ENCODE assay signal across 8 mouse cellular contexts in the genomic region with DNA sequence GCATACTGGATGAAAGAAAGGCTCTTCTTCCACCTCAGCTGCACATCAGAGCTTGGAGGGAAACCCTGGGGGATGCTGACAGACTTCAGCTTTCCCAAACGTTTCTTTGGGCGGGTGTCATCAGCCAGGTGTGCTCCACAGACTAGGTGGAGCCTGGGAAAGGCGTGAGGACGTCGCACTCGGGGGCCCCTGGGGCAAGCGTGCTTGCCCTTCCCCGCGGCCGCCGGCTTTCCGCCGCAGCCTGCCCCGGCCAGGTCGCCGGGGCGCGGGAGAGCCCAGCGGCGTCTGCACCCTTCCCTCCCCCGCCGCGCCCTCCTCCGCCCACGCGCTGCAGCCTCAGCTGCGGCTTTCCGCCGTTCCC. TPM values are rescaled to one million over a fixed set of nuclear protein-coding genes. Genes with fewer than 3 reads are reported as not detected.
DNase-seq lines count a peak whose midpoint lies in the region; ATAC-seq and TF ChIP-seq lines count a peak whose summit lies in the region.

No protein-coding gene starts in this region.

- H3K4me3 ChIP-seq in neural tube, embryonic 11.5 days (ENCODE audit: low read depth, low read length) = peak overlapping the region; percentile 57
- peak overlapping the region; percentile 66 for H3K4me3 ChIP-seq in embryonic facial prominence, embryonic 13.5 days
- H3K4me3 ChIP-seq in intestine, postnatal 0 days (ENCODE audit: low read depth, low read length) = peak overlapping the region; percentile 62
- H3K4me3 ChIP-seq in neural tube, embryonic 13.5 days = peak overlapping the region; percentile 55

- H3K4me2 ChIP-seq in neural tube, embryonic 11.5 days (ENCODE audit: low read depth) = peak overlapping the region; percentile 94
- H3K4me2 ChIP-seq in embryonic facial prominence, embryonic 13.5 days = peak overlapping the region; percentile 86
- peak overlapping the region; percentile 92 for H3K4me2 ChIP-seq in intestine, postnatal 0 days (replicated peaks; ENCODE audit: low read depth)
- H3K4me2 ChIP-seq in neural tube, embryonic 13.5 days = peak overlapping the region; percentile 89

- no peaks in the 10 kb centered on the region for H3K36me3 ChIP-seq in neural tube, embryonic 11.5 days (ENCODE audit: control insufficient read depth, insufficient read depth, low read length)
- H3K36me3 ChIP-seq in embryonic facial prominence, embryonic 13.5 days = no peaks in the 10 kb centered on the region
- no peaks in the 10 kb centered on the region for H3K36me3 ChIP-seq in intestine, postnatal 0 days (ENCODE audit: control insufficient read depth, insufficient read depth)
- H3K36me3 ChIP-seq in neural tube, embryonic 13.5 days = no peaks in the 10 kb centered on the region

- DNase-seq in neural tube, embryonic 11.5 days (ENCODE audit: low spot score) = no peak
- no peak for DNase-seq in neural tube, embryonic 10.5 days (ENCODE audit: extremely low spot score, low spot score)
- no peak for DNase-seq in cerebellum, postnatal 25 days
- DNase-seq in right cerebral cortex, postnatal 36 days (ENCODE audit: low spot score in 2 of 2) = no peak
- DNase-seq in urinary bladder, postnatal 14 days (ENCODE audit: low spot score) = no peak

- no peak; the same call in 1 of the 2 replicates for ATAC-seq in neural tube, embryonic 11.5 days (ENCODE audit: insufficient read depth, low FRiP score, low TSS enrichment)
- ATAC-seq in embryonic facial prominence, embryonic 13.5 days (ENCODE audit: insufficient number of reproducible peaks, insufficient read depth, low FRiP score, low TSS enrichment, low read depth) = no peak
- ATAC-seq in intestine, postnatal 0 days = peak; percentile 70
- ATAC-seq in neural tube, embryonic 13.5 days (ENCODE audit: low read depth) = peak; percentile 25; the same call in 1 of the 2 replicates

- H3K4me1 ChIP-seq in neural tube, embryonic 11.5 days (ENCODE audit: control insufficient read depth, insufficient read depth, low read length) = peaks cover 4% of the 10 kb centered on the region; the same call in 1 of the 2 replicates
- peaks cover 18% of the 10 kb centered on the region for H3K4me1 ChIP-seq in embryonic facial prominence, embryonic 13.5 days
- H3K4me1 ChIP-seq in intestine, postnatal 0 days (replicated peaks; ENCODE audit: control insufficient read depth, insufficient read depth, low read length) = no peaks in the 10 kb centered on the region; the same call in 1 of the 2 replicates
- peaks cover 14% of the 10 kb centered on the region for H3K4me1 ChIP-seq in neural tube, embryonic 13.5 days (replicated peaks)

- H3K9ac ChIP-seq in neural tube, embryonic 11.5 days (ENCODE audit: low read length) = peak overlapping the region; percentile 88
- H3K9ac ChIP-seq in embryonic facial prominence, embryonic 13.5 days = peak overlapping the region; percentile 91
- peak overlapping the region; percentile 75 for H3K9ac ChIP-seq in intestine, postnatal 0 days (ENCODE audit: low read depth, low read length)
- H3K9ac ChIP-seq in neural tube, embryonic 13.5 days = peak overlapping the region; percentile 77

- 0% methylated on average over 23 of the region's 29 CpGs for WGBS in neural tube, embryonic 11.5 days
- WGBS in embryonic facial prominence, embryonic 13.5 days = under 1% methylated on average over 22 of the region's 29 CpGs
- under 1% methylated on average over 24 of the region's 29 CpGs for WGBS in intestine, postnatal 0 days
- under 1% methylated on average over 23 of the region's 29 CpGs for WGBS in neural tube, embryonic 13.5 days

- no peak; the same call in 1 of the 2 replicates for TF ChIP-seq CTCF in intestine, postnatal 0 days (IDR thresholded peaks at IDR 0.05; ENCODE audit: low read depth)

- H3K9me3 ChIP-seq in neural tube, embryonic 11.5 days (ENCODE audit: control insufficient read depth, low read length) = no peaks in the 10 kb centered on the region
- no peaks in the 10 kb centered on the region for H3K9me3 ChIP-seq in embryonic facial prominence, embryonic 13.5 days
- H3K9me3 ChIP-seq in intestine, postnatal 0 days (ENCODE audit: control insufficient read depth) = no peaks in the 10 kb centered on the region
- H3K9me3 ChIP-seq in neural tube, embryonic 13.5 days = no peaks in the 10 kb centered on the region

- H3K27me3 ChIP-seq in neural tube, embryonic 11.5 days (ENCODE audit: control insufficient read depth, insufficient read depth, low read length) = no peaks in the 10 kb centered on the region
- no peaks in the 10 kb centered on the region for H3K27me3 ChIP-seq in embryonic facial prominence, embryonic 13.5 days
- no peaks in the 10 kb centered on the region for H3K27me3 ChIP-seq in intestine, postnatal 0 days (replicated peaks; ENCODE audit: control insufficient read depth, insufficient read depth, low read length)
- H3K27me3 ChIP-seq in neural tube, embryonic 13.5 days = no peaks in the 10 kb centered on the region

- H3K27ac ChIP-seq in neural tube, embryonic 11.5 days (ENCODE audit: low read depth, low read length) = peak overlapping the region; percentile 91
- peak overlapping the region; percentile 94 for H3K27ac ChIP-seq in embryonic facial prominence, embryonic 13.5 days
- peak overlapping the region; percentile 89 for H3K27ac ChIP-seq in intestine, postnatal 0 days (ENCODE audit: low read depth, low read length)
- peak overlapping the region; percentile 91 for H3K27ac ChIP-seq in neural tube, embryonic 13.5 days (replicated peaks)

RNA-seq across cellular contexts. Expression of gene Tcf12, which starts 21.0 kb away (rescaled TPM):
- 209 and 219 TPM in 2 replicates for polyA plus RNA-seq in neural tube, embryonic 11.5 days (2014; fragmentation: Nextera tagmentation; extraction: Ambion mirVana)
- polyA plus RNA-seq in embryonic facial prominence, embryonic 13.5 days (2015; fragmentation: Nextera tagmentation; extraction: Ambion mirVana) = 129 and 143 TPM in 2 replicates
- polyA plus RNA-seq in intestine, postnatal 0 days (2015; fragmentation: Nextera tagmentation; extraction: Ambion mirVana) = 19.1 and 23.1 TPM in 2 replicates
- polyA plus RNA-seq in neural tube, embryonic 13.5 days (2015; fragmentation: Nextera tagmentation; extraction: Ambion mirVana) = 120 and 121 TPM in 2 replicates

Comparison
In these comparisons a context has a peak if more than half of its experiments do, and no peak if none do; other contexts are left out.
1. ATAC-seq: peak in intestine, postnatal 0 days (single experiment) and neural tube, embryonic 13.5 days (single experiment); none in neural tube, embryonic 11.5 days (single experiment) and embryonic facial prominence, embryonic 13.5 days (single experiment).
2. Peak in every context shown above with its lines, with median percentiles within 50 percentile points of each other: H3K27ac ChIP-seq, H3K4me2 ChIP-seq, H3K4me3 ChIP-seq and H3K9ac ChIP-seq.